ENCODE assay signal across 25 mouse cellular contexts in the genomic region with DNA sequence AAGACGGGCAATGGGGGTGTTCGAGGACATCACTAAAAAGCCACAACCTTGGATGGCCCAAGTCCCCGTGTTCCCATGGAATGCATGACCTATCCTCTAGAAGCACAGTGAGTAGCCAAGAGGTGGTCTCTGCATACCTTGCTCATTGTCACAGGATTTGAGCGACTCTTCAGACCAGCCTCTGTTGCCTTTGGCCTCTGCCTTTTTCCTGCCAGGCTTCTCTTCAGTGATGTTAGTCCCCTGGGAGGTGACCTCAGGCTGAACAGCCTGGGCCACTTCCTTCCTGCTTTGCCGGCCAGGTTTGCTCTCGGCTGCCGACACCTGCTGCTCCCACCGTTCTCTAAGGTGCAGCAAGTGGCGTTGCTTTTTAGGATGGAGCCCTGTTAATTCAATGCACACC.
DNase-seq lines count a peak whose midpoint lies in the region; ATAC-seq and TF ChIP-seq lines count a peak whose summit lies in the region.
"Had no signal": no experiment of that assay in that cellular context is flagged by ENCODE, and none has a peak within 500 bp of the region (broad histone marks: within the 10 kb centered on the region; RNA-seq: fewer than 3 reads in every experiment).

No protein-coding gene starts in this region.

- no peak for TF ChIP-seq POLR2A in ES-Bruce4 (IDR thresholded peaks at IDR 0.05; ENCODE audit: insufficient read depth, low read length)

- 0 out of 2 replicates have a peak overlapping the region, but pooled peaks have one; percentile 36 for H3K27ac ChIP-seq in forebrain, embryonic 12.5 days
- H3K27ac ChIP-seq in forebrain, postnatal 0 days (ENCODE audit: low read depth, low read length), result no peak overlapping the region
- H3K27ac ChIP-seq in hindbrain, embryonic 14.5 days, result peak overlapping the region; percentile 51
- H3K27ac ChIP-seq in hindbrain, embryonic 10.5 days, result no peak overlapping the region
- peak overlapping the region; percentile 71 for H3K27ac ChIP-seq in ES-Bruce4 (ENCODE audit: insufficient read depth, low read length)
- peak overlapping the region; percentile 49; the same call in 1 of the 2 replicates for H3K27ac ChIP-seq in midbrain, embryonic 15.5 days
- H3K27ac ChIP-seq: embryonic facial prominence, embryonic 13.5 days; kidney, postnatal 0 days; left cerebral cortex, adult 2 months; liver, embryonic 13.5 days; neural tube, embryonic 12.5 days had no signal

- no peak overlapping the region for H3K4me2 ChIP-seq in forebrain, embryonic 12.5 days
- H3K4me2 ChIP-seq in forebrain, postnatal 0 days (ENCODE audit: low read depth), result no peak overlapping the region
- H3K4me2 ChIP-seq in hindbrain, embryonic 14.5 days (replicated peaks), result no peak overlapping the region
- H3K4me2 ChIP-seq in midbrain, embryonic 15.5 days, result no peak overlapping the region
- H3K4me2 ChIP-seq: embryonic facial prominence, embryonic 13.5 days; liver, embryonic 13.5 days; neural tube, embryonic 12.5 days had no signal

- TF ChIP-seq EP300 in ES-Bruce4 (IDR thresholded peaks at IDR 0.05; ENCODE audit: insufficient read depth, low read depth, low read length), result no peak

- peaks cover 21% of the 10 kb centered on the region for H3K27me3 ChIP-seq in forebrain, embryonic 12.5 days
- H3K27me3 ChIP-seq in forebrain, postnatal 0 days (ENCODE audit: insufficient read depth, low read length), result no peaks in the 10 kb centered on the region
- 0 out of 2 replicates have a peak, but pooled peaks cover 7% of the 10 kb centered on the region for H3K27me3 ChIP-seq in hindbrain, embryonic 14.5 days (ENCODE audit: control insufficient read depth, insufficient read depth, low read length)
- peaks cover 59% of the 10 kb centered on the region for H3K27me3 ChIP-seq in hindbrain, embryonic 10.5 days (ENCODE audit: insufficient read depth, poor library complexity, severe bottlenecking)
- H3K27me3 ChIP-seq in ES-Bruce4 (ENCODE audit: control insufficient read depth, insufficient read depth, low read length, poor library complexity, severe bottlenecking), result no peaks in the 10 kb centered on the region
- H3K27me3 ChIP-seq in midbrain, embryonic 15.5 days (replicated peaks), result peaks cover 3% of the 10 kb centered on the region; the same call in 1 of the 2 replicates
- H3K27me3 ChIP-seq: liver, embryonic 13.5 days had no signal

- DNase-seq in forebrain, postnatal 0 days, result no peak
- no peak for DNase-seq in hindbrain, embryonic 14.5 days (ENCODE audit: low spot score)
- DNase-seq in hindbrain, embryonic 10.5 days (ENCODE audit: low spot score), result no peak
- DNase-seq in kidney, adult 11 months, result no peak
- DNase-seq: adrenal gland, postnatal 10 days; cerebellum, adult 18-20 months; cerebellum, postnatal 25 days; gastrocnemius, postnatal 36 days; heart, postnatal 36 days; kidney, adult 18-20 months; liver, embryonic 13.5 days; lung, adult 2 months; thymus, adult 18-20 months; thymus, postnatal 36 days had no signal

- H3K4me1 ChIP-seq in forebrain, embryonic 12.5 days, result peaks cover 17% of the 10 kb centered on the region
- H3K4me1 ChIP-seq in forebrain, postnatal 0 days (ENCODE audit: insufficient read depth), result no peaks in the 10 kb centered on the region
- peaks cover 11% of the 10 kb centered on the region for H3K4me1 ChIP-seq in hindbrain, embryonic 14.5 days (replicated peaks; ENCODE audit: control insufficient read depth, insufficient read depth, low read length)
- H3K4me1 ChIP-seq in hindbrain, embryonic 10.5 days (replicated peaks), result peaks cover 31% of the 10 kb centered on the region
- H3K4me1 ChIP-seq in ES-Bruce4 (ENCODE audit: control insufficient read depth, insufficient read depth, low read length), result peaks cover 8% of the 10 kb centered on the region
- H3K4me1 ChIP-seq in midbrain, embryonic 15.5 days, result peaks cover 18% of the 10 kb centered on the region
- H3K4me1 ChIP-seq: liver, embryonic 13.5 days had no signal

- TF ChIP-seq CTCF in forebrain, postnatal 0 days (IDR thresholded peaks at IDR 0.05; ENCODE audit: low read depth), result no peak
- no peak for TF ChIP-seq CTCF in ES-Bruce4 (IDR thresholded peaks at IDR 0.05; ENCODE audit: low read depth, low read length)

- H3K4me3 ChIP-seq in forebrain, embryonic 12.5 days (replicated peaks), result no peak overlapping the region
- H3K4me3 ChIP-seq in forebrain, postnatal 0 days (ENCODE audit: low read depth, low read length), result no peak overlapping the region
- H3K4me3 ChIP-seq in hindbrain, embryonic 14.5 days (replicated peaks; ENCODE audit: low read length), result no peak overlapping the region
- no peak overlapping the region for H3K4me3 ChIP-seq in hindbrain, embryonic 10.5 days
- no peak overlapping the region for H3K4me3 ChIP-seq in ES-Bruce4 (ENCODE audit: low read depth, low read length)
- H3K4me3 ChIP-seq in midbrain, embryonic 15.5 days, result no peak overlapping the region
- H3K4me3 ChIP-seq: embryonic facial prominence, embryonic 13.5 days; erythroblast, embryonic 14.5 days; left cerebral cortex, adult 2 months; liver, embryonic 13.5 days; megakaryocyte, embryonic 14.5 days; neural tube, embryonic 12.5 days had no signal

- ATAC-seq in forebrain, embryonic 12.5 days (ENCODE audit: low FRiP score), result no peak
- ATAC-seq in forebrain, postnatal 0 days, result no peak
- ATAC-seq in hindbrain, embryonic 14.5 days (ENCODE audit: low FRiP score), result no peak
- no peak for ATAC-seq in midbrain, embryonic 15.5 days (replicated peaks)
- ATAC-seq: activated CD4-positive, CD25-positive, alpha-beta regulatory T cell, adult 4 months had no signal

- H3K9ac ChIP-seq in forebrain, embryonic 12.5 days, result no peak overlapping the region
- no peak overlapping the region for H3K9ac ChIP-seq in forebrain, postnatal 0 days
- H3K9ac ChIP-seq in hindbrain, embryonic 14.5 days, result no peak overlapping the region
- H3K9ac ChIP-seq in ES-Bruce4 (ENCODE audit: low read depth, poor library complexity, severe bottlenecking), result no peak overlapping the region
- no peak overlapping the region for H3K9ac ChIP-seq in midbrain, embryonic 15.5 days
- H3K9ac ChIP-seq: embryonic facial prominence, embryonic 13.5 days; liver, embryonic 13.5 days; neural tube, embryonic 12.5 days had no signal

- 39% methylated on average over 9 of the region's 9 CpGs for WGBS in forebrain, embryonic 12.5 days
- 34% methylated on average over 9 of the region's 9 CpGs for WGBS in forebrain, postnatal 0 days
- 22% methylated on average over 9 of the region's 9 CpGs for WGBS in hindbrain, embryonic 14.5 days
- 30% methylated on average over 9 of the region's 9 CpGs for WGBS in hindbrain, embryonic 10.5 days
- WGBS in midbrain, embryonic 15.5 days, result 33% methylated on average over 9 of the region's 9 CpGs

- peaks cover 37% of the 10 kb centered on the region for H3K36me3 ChIP-seq in forebrain, embryonic 12.5 days (replicated peaks)
- H3K36me3 ChIP-seq in forebrain, postnatal 0 days (ENCODE audit: insufficient read depth), result no peaks in the 10 kb centered on the region
- H3K36me3 ChIP-seq in hindbrain, embryonic 14.5 days (replicated peaks; ENCODE audit: control insufficient read depth, insufficient read depth), result peaks cover 23% of the 10 kb centered on the region
- H3K36me3 ChIP-seq in hindbrain, embryonic 10.5 days, result peaks cover 75% of the 10 kb centered on the region
- no peaks in the 10 kb centered on the region for H3K36me3 ChIP-seq in ES-Bruce4 (ENCODE audit: control insufficient read depth, insufficient read depth, low read length, poor library complexity, severe bottlenecking)
- H3K36me3 ChIP-seq in midbrain, embryonic 15.5 days (replicated peaks), result no peaks in the 10 kb centered on the region

- no peaks in the 10 kb centered on the region for H3K9me3 ChIP-seq in forebrain, embryonic 12.5 days
- H3K9me3 ChIP-seq in forebrain, postnatal 0 days (ENCODE audit: low read length), result no peaks in the 10 kb centered on the region
- no peaks in the 10 kb centered on the region for H3K9me3 ChIP-seq in hindbrain, embryonic 14.5 days (ENCODE audit: control insufficient read depth, low read length)
- no peaks in the 10 kb centered on the region for H3K9me3 ChIP-seq in hindbrain, embryonic 10.5 days
- H3K9me3 ChIP-seq in ES-Bruce4 (replicated peaks; ENCODE audit: control insufficient read depth, insufficient read depth, low read length, poor library complexity, severe bottlenecking), result no peaks in the 10 kb centered on the region
- H3K9me3 ChIP-seq in midbrain, embryonic 15.5 days, result no peaks in the 10 kb centered on the region
- H3K9me3 ChIP-seq: embryonic facial prominence, embryonic 13.5 days; G1E; liver, embryonic 13.5 days; megakaryocyte, embryonic 14.5 days; neural tube, embryonic 12.5 days had no signal

Comparison
In these comparisons a context has a peak if more than half of its experiments do, and no peak if none do; other contexts are left out.
1. H3K27ac ChIP-seq: peak in forebrain, embryonic 12.5 days (single experiment), hindbrain, embryonic 14.5 days (single experiment), ES-Bruce4 (single experiment) and midbrain, embryonic 15.5 days (single experiment); none in forebrain, postnatal 0 days (single experiment) and hindbrain, embryonic 10.5 days (single experiment).